Comparison of ENCODE assay signal across 8 mouse cellular contexts in genomic region chr2:85047081-85047480, GRCm38 (mm10). TPM values are rescaled to one million over a fixed set of nuclear protein-coding genes. Genes with fewer than 3 reads are reported as not detected.
DNase-seq lines count a peak whose midpoint lies in the region; ATAC-seq and TF ChIP-seq lines count a peak whose summit lies in the region.

No protein-coding gene starts in this region.

- H3K4me2 ChIP-seq in hindbrain, embryonic 16.5 days (ENCODE audit: low read length): peak overlapping the region; percentile 66

- no peak for TF ChIP-seq CTCF in MEL (IDR thresholded peaks at IDR 0.05 in 2 of 3, conservative IDR thresholded peaks at IDR 0.05 in 1 of 3; ENCODE audit: control insufficient read depth in 1 of 3, insufficient read depth in 1 of 3, low read depth in 2 of 3, low read length in 3 of 3, poor library complexity in 1 of 3, severe bottlenecking in 1 of 3)

- ATAC-seq in hindbrain, embryonic 16.5 days: no peak

- no peak for TF ChIP-seq RAD21 in MEL (IDR thresholded peaks at IDR 0.05; ENCODE audit: low read depth, low read length)

- no peak overlapping the region for H3K4me3 ChIP-seq in MEL (ENCODE audit: control insufficient read depth in 1 of 2, insufficient read depth in 1 of 2, low read depth in 2 of 2, low read length in 2 of 2)
- H3K4me3 ChIP-seq in hindbrain, embryonic 16.5 days (ENCODE audit: low read length): peak overlapping the region; percentile 87

- peaks cover 4 to 8% of the 10 kb centered on the region in 2 experiments; a peak in 3 of 4 replicates for H3K36me3 ChIP-seq in MEL (ENCODE audit: control insufficient read depth in 1 of 2, insufficient read depth in 2 of 2, low read length in 2 of 2)
- peaks cover 43% of the 10 kb centered on the region for H3K36me3 ChIP-seq in hindbrain, embryonic 16.5 days (ENCODE audit: control insufficient read depth, insufficient read depth, low read length)

- H3K9ac ChIP-seq in MEL (ENCODE audit: control insufficient read depth, low read depth, low read length, poor library complexity, severe bottlenecking): peak overlapping the region; percentile 42
- H3K9ac ChIP-seq in hindbrain, embryonic 16.5 days (ENCODE audit: low read depth, low read length): peak overlapping the region; percentile 89

- TF ChIP-seq POLR2A in MEL (IDR thresholded peaks at IDR 0.05; ENCODE audit: control insufficient read depth in 1 of 2, insufficient read depth in 1 of 2, low read depth in 1 of 2, low read length in 2 of 2, poor library complexity in 1 of 2): no peak

- no peaks in the 10 kb centered on the region for H3K9me3 ChIP-seq in MEL (replicated peaks; ENCODE audit: insufficient read depth, low read length)
- no peaks in the 10 kb centered on the region for H3K9me3 ChIP-seq in hindbrain, embryonic 16.5 days (ENCODE audit: control insufficient read depth, low read length)

- no peaks in the 10 kb centered on the region for H3K27me3 ChIP-seq in MEL (ENCODE audit: control insufficient read depth in 1 of 2, insufficient read depth in 2 of 2, low read length in 2 of 2)
- no peaks in the 10 kb centered on the region for H3K27me3 ChIP-seq in hindbrain, embryonic 16.5 days (replicated peaks; ENCODE audit: control insufficient read depth, insufficient read depth, low read length)

- TF ChIP-seq EP300 in MEL (IDR thresholded peaks at IDR 0.05; ENCODE audit: low read depth in 1 of 2, low read length in 2 of 2): no peak

- intact Hi-C loops in gastrocnemius, postnatal 14 days (cut with DNase I; ENCODE audit: low total_unique reads): no loop called here

- 56% methylated on average over 10 of the region's 10 CpGs for WGBS in hindbrain, embryonic 16.5 days

- H3K4me1 ChIP-seq in MEL (ENCODE audit: control insufficient read depth in 1 of 2, insufficient read depth in 2 of 2, low read length in 2 of 2): peaks cover 0 to 4% of the 10 kb centered on the region in 2 experiments; a peak in 2 of 4 replicates
- H3K4me1 ChIP-seq in hindbrain, embryonic 16.5 days (ENCODE audit: control insufficient read depth, insufficient read depth, low read depth, low read length): peaks cover 34% of the 10 kb centered on the region

- peak; percentile 36 for DNase-seq in gastrocnemius, adult 18-20 months (ENCODE audit: low spot score)
- no peak for DNase-seq in gastrocnemius, postnatal 14 days
- no peak for DNase-seq in MEL (ENCODE audit: low read depth, low spot score)
- peak; percentile 49 for DNase-seq in lung, postnatal 25 days (ENCODE audit: low spot score)
- DNase-seq in layer of hippocampus, adult 9-11 months: no peak
- DNase-seq in urinary bladder, adult 18-20 months (ENCODE audit: low spot score in 2 of 2): no peak
- no peak for DNase-seq in ovary, adult 18-20 months (ENCODE audit: low spot score)

- H3K79me2 ChIP-seq in MEL (ENCODE audit: control insufficient read depth, insufficient read depth, low read length, poor library complexity): no peaks in the 10 kb centered on the region; the same call in 1 of the 2 replicates

- peak overlapping the region; percentile 12 for H3K27ac ChIP-seq in MEL (ENCODE audit: control insufficient read depth, low read depth, low read length)
- H3K27ac ChIP-seq in hindbrain, embryonic 16.5 days (ENCODE audit: low read depth, low read length): peak overlapping the region; percentile 1; the same call in 1 of the 2 replicates

TF ChIP-seq in MEL, 35 proteins besides CTCF, POLR2A, EP300 and RAD21:
- TF ChIP-seq ZC3H11A (IDR thresholded peaks at IDR 0.05; ENCODE audit: low read depth, low read length) (no peak), UBTF (IDR thresholded peaks at IDR 0.05; ENCODE audit: borderline replicate concordance, insufficient read depth, low read depth, low read length) (no peak), NELFE (IDR thresholded peaks at IDR 0.05; ENCODE audit: low read depth, low read length) (no peak), CHD2 (IDR thresholded peaks at IDR 0.05; ENCODE audit: low read length) (no peak), ETS1 (IDR thresholded peaks at IDR 0.05; ENCODE audit: low read depth, low read length) (no peak), ZKSCAN1 (IDR thresholded peaks at IDR 0.05; ENCODE audit: low read depth, low read length) (no peak), MAX (IDR thresholded peaks at IDR 0.05; ENCODE audit: low read length) (no peak), CHD1 (IDR thresholded peaks at IDR 0.05; ENCODE audit: low read depth, low read length) (no peak), MYB (IDR thresholded peaks at IDR 0.05; ENCODE audit: low read depth, low read length) (no peak), ZNF384 (IDR thresholded peaks at IDR 0.05; ENCODE audit: low read depth, low read length) (no peak), GATA1 (IDR thresholded peaks at IDR 0.05; ENCODE audit: low read depth, low read length) (no peak), POLR2AphosphoS2 (IDR thresholded peaks at IDR 0.05; ENCODE audit: low read length) (no peak), USF2 (IDR thresholded peaks at IDR 0.05; ENCODE audit: borderline replicate concordance in 1 of 2, insufficient read depth in 1 of 2, low read depth in 1 of 2, low read length in 2 of 2) (no peak), TCF12 (IDR thresholded peaks at IDR 0.05; ENCODE audit: low read depth, low read length) (no peak), MEF2A (IDR thresholded peaks at IDR 0.05; ENCODE audit: extremely low read depth, insufficient replicate concordance, low read depth, low read length, poor library complexity, severe bottlenecking) (no peak), ZMIZ1 (IDR thresholded peaks at IDR 0.05; ENCODE audit: low read depth, low read length) (no peak), SIN3A (IDR thresholded peaks at IDR 0.05; ENCODE audit: low read length) (no peak), KAT2A (conservative IDR thresholded peaks at IDR 0.05; ENCODE audit: low read depth, low read length) (no peak), SMC3 (IDR thresholded peaks at IDR 0.05; ENCODE audit: low read depth, low read length) (no peak), JUND (IDR thresholded peaks at IDR 0.05; ENCODE audit: low read depth, low read length) (no peak)
TF ChIP-seq in MEL: peak in this region for 0.

RNA-seq across cellular contexts. Expression of gene Tnks1bp1, which starts 0.7 kb away (rescaled TPM):
- 10 to 100 TPM; 24.4 to 37.0 TPM for total RNA-seq in gastrocnemius, adult 18-20 months (2021)
- 10 to 100 TPM; 47.3 to 48.5 TPM for total RNA-seq in gastrocnemius, postnatal 14 days (2021)
- 5.5 and 5.9 TPM in 2 replicates for total RNA-seq in MEL (2012; rRNA removed)
- 1 to 10 TPM in 1 of 2 experiments, not detected in 1; 9.9 TPM for polyA plus RNA-seq in MEL (2012; ENCODE audit: insufficient read depth in 1 of 2, insufficient read length in 2 of 2, low read depth in 1 of 2, low replicate concordance in 2 of 2, missing spikeins in 1 of 2)
- 19.6 and 29.8 TPM in 2 replicates for polyA plus RNA-seq in hindbrain, embryonic 16.5 days (2015; fragmentation: Nextera tagmentation; extraction: Ambion mirVana)

RNA-seq across cellular contexts. Expression of gene P2rx3, which starts 9.8 kb away (rescaled TPM):
- under 1 TPM; 0.40 to 0.50 TPM for total RNA-seq in gastrocnemius, adult 18-20 months (2021)
- total RNA-seq in gastrocnemius, postnatal 14 days (2021): under 1 TPM; 0.89 to 0.92 TPM
- 0.26 TPM in 1 of 2 replicates, not detected in the other for total RNA-seq in MEL (2012; rRNA removed)
- under 1 TPM in 1 of 2 experiments, not detected in 1; 0.36 TPM for polyA plus RNA-seq in MEL (2012; ENCODE audit: insufficient read depth in 1 of 2, insufficient read length in 2 of 2, low read depth in 1 of 2, low replicate concordance in 2 of 2, missing spikeins in 1 of 2)
- 8.0 and 11.2 TPM in 2 replicates for polyA plus RNA-seq in hindbrain, embryonic 16.5 days (2015; fragmentation: Nextera tagmentation; extraction: Ambion mirVana)

RNA-seq across cellular contexts. Expression of gene Ssrp1, which starts 10.0 kb away (rescaled TPM):
- 10 to 100 TPM; 25.8 to 27.9 TPM for total RNA-seq in gastrocnemius, adult 18-20 months (2021)
- total RNA-seq in gastrocnemius, postnatal 14 days (2021): 10 to 100 TPM; 34.0 to 44.2 TPM
- 239 and 256 TPM in 2 replicates for total RNA-seq in MEL (2012; rRNA removed)
- 100 to 1,000 TPM; 420 to 875 TPM for polyA plus RNA-seq in MEL (2012; ENCODE audit: insufficient read depth in 1 of 2, insufficient read length in 2 of 2, low read depth in 1 of 2, low replicate concordance in 2 of 2, missing spikeins in 1 of 2)
- polyA plus RNA-seq in hindbrain, embryonic 16.5 days (2015; fragmentation: Nextera tagmentation; extraction: Ambion mirVana): 156 and 166 TPM in 2 replicates

RNA-seq across cellular contexts. Expression of gene Prg3, which starts 59.1 kb away (rescaled TPM):
- total RNA-seq in gastrocnemius, adult 18-20 months (2021): not detected
- total RNA-seq in gastrocnemius, postnatal 14 days (2021): not detected
- total RNA-seq in MEL (2012; rRNA removed): not detected in 2 replicates
- not detected for polyA plus RNA-seq in MEL (2012; ENCODE audit: insufficient read depth in 1 of 2, insufficient read length in 2 of 2, low read depth in 1 of 2, low replicate concordance in 2 of 2, missing spikeins in 1 of 2)
- polyA plus RNA-seq in hindbrain, embryonic 16.5 days (2015; fragmentation: Nextera tagmentation; extraction: Ambion mirVana): not detected in 2 replicates

Comparison
In these comparisons a context has a peak if more than half of its experiments do, and no peak if none do; other contexts are left out.
1. DNase-seq: peak in gastrocnemius, adult 18-20 months (single experiment) and lung, postnatal 25 days (single experiment); none in gastrocnemius, postnatal 14 days (single experiment), MEL (single experiment), layer of hippocampus, adult 9-11 months (single experiment), urinary bladder, adult 18-20 months (0 of 2) and ovary, adult 18-20 months (single experiment).